Mouse (Mus musculus): ENCODE measurements around the gene Wscd2.

GRCm38 (mm10) chr5:113596252-113596651 lies 106.1 kb downstream of the Wscd2 start:
- TF ChIP-seq CTCF (IDR thresholded peaks at IDR 0.05; ENCODE audit: extremely low read depth, insufficient read length, insufficient replicate concordance, low read depth, low read length) (no peak), POLR2A (IDR thresholded peaks at IDR 0.05; ENCODE audit: low read depth, low read length) (no peak)
